Mouse (Mus musculus) frontal cortex, postnatal 14 days (tissue): ENCODE results near the gene Card10.

Source experiments
- DNase-seq, 2 experiments: peaks; one replicate each; pipeline ENCODE4 v3.0.0; 2022; ENCODE audit warnings: low spot score in 2 of 2

Gene Card10

DNA sequence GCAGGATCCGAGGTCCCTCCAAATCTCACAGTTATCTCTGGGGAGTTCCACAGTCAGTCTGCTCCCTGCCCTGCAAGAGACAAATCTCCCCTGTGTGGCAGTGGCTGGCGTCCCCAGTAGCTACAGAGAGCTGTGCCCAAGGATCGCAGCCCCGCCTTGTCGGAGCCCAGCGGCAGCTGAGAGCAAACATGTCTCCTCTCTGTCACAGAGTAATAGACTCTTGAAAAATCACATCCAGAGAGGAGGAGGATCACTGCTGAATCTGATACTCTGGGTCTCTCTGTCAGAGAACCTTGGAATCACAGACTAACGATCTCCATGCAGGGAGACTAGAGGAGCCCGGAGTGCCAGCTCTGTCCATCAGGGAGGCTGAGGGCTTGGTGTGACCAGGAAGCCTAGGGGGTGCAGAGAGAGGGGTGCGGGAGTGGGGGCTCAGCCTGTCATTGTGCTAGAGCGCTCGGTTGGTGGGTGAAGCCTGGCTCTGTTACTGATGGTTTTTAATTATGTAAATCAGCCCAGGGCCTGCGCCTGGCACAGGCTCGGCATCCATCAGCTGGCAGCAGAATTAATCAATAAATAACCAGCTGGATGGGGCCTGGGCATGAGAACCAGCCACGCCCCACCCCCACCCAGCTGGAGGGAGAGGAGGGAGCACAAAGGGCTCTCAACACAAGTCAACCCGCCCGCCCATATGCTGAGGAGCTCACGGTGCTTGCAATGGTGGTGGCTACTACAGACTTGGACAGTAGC is 67.2 kb downstream of the Card10 start:
- DNase-seq: no peak

- no peak for DNase-seq
Measured at GRCm38 (mm10) chr15:78731830-78732229, 71.0 kb downstream of the Card10 start.

- no peak for DNase-seq
Measured at GRCm38 (mm10) chr15:78730315-78731049, 72.4 kb downstream of the Card10 start.

GRCm38 (mm10) chr15:78726697-78727096 is 76.1 kb downstream of the Card10 start:
- no peak for DNase-seq
